In the genomic region with DNA sequence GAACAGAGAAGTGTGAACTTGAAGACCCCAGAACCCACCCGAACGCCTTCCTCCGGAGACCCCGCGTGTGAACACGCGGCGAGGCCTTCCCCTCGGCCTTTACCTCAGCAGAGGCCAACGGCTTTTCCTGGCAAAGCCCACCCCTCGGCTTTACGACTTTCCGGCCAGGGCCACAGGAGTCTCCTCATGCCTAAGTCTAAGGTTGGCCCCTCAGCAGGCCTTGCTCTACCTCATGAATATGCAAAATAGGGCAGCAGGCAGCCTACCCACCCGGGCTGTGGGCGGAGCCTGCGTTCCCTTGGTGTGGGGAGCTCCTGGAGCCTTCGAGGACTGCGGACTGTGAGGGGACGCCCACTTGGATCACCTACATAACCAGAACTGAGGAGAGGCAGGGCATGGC, we compare ENCODE assay signal across 8 mouse cellular contexts. TPM values are rescaled to one million over a fixed set of nuclear protein-coding genes. Genes with fewer than 3 reads are reported as not detected.
DNase-seq lines count a peak whose midpoint lies in the region; ATAC-seq and TF ChIP-seq lines count a peak whose summit lies in the region.

A gene (minus strand): TSS at position 128 of the 400 bp plus-strand sequence.

- DNase-seq in heart, postnatal 4 days: peak; percentile 12
- no peak for DNase-seq in heart, postnatal 25 days (ENCODE audit: low spot score)
- peak; percentile 42 for DNase-seq in adrenal gland, postnatal 14 days
- DNase-seq in kidney, postnatal 36 days: peak; percentile 21 to 39
- peak; percentile 46 for DNase-seq in stomach, postnatal 0 days (ENCODE audit: low spot score)
- DNase-seq in forebrain, postnatal 0 days: no peak

- peak; percentile 49; the same call in 1 of the 2 replicates for ATAC-seq in stomach, postnatal 0 days (ENCODE audit: low FRiP score, low TSS enrichment)
- no peak for ATAC-seq in inflammation-experienced regulatory T-cells, adult 6 months
- ATAC-seq in erythroid progenitor cell, adult 5-6 weeks (replicated peaks; ENCODE audit: low FRiP score, poor library complexity, severe bottlenecking): no peak
- no peak for ATAC-seq in forebrain, postnatal 0 days

- TF ChIP-seq EP300 in stomach, postnatal 0 days (optimal IDR thresholded peaks at IDR 0.05): no peak

- H3K4me1 ChIP-seq in stomach, postnatal 0 days (replicated peaks; ENCODE audit: control insufficient read depth, insufficient read depth): no peaks in the 10 kb centered on the region
- H3K4me1 ChIP-seq in forebrain, postnatal 0 days (ENCODE audit: insufficient read depth): no peaks in the 10 kb centered on the region

- 48% methylated on average over 19 of the region's 19 CpGs for WGBS in stomach, postnatal 0 days
- 55% methylated on average over 19 of the region's 19 CpGs for WGBS in forebrain, postnatal 0 days

- no peak within 1 kb of the TSS for H3K9ac ChIP-seq in stomach, postnatal 0 days (ENCODE audit: low read length)
- H3K9ac ChIP-seq in forebrain, postnatal 0 days: no peak within 1 kb of the TSS

- intact Hi-C loops in heart, postnatal 25 days (cut with DNase I): no loop called here

- H3K4me3 ChIP-seq in stomach, postnatal 0 days (ENCODE audit: low read depth, low read length): no peak within 1 kb of the TSS
- H3K4me3 ChIP-seq in forebrain, postnatal 0 days (ENCODE audit: low read depth, low read length): no peak within 1 kb of the TSS

- H3K4me2 ChIP-seq in stomach, postnatal 0 days (replicated peaks; ENCODE audit: low read depth): no peak within 1 kb of the TSS
- no peak within 1 kb of the TSS for H3K4me2 ChIP-seq in forebrain, postnatal 0 days (ENCODE audit: low read depth)

- no peaks in the 10 kb centered on the region for H3K36me3 ChIP-seq in stomach, postnatal 0 days (ENCODE audit: control insufficient read depth, insufficient read depth, low read length)
- H3K36me3 ChIP-seq in forebrain, postnatal 0 days (ENCODE audit: insufficient read depth): no peaks in the 10 kb centered on the region

- TF ChIP-seq CTCF in stomach, postnatal 0 days (IDR thresholded peaks at IDR 0.05; ENCODE audit: low read depth): no peak
- no peak for TF ChIP-seq CTCF in forebrain, postnatal 0 days (IDR thresholded peaks at IDR 0.05; ENCODE audit: low read depth)

- no peak within 1 kb of the TSS for H3K27ac ChIP-seq in stomach, postnatal 0 days (replicated peaks)
- no peak within 1 kb of the TSS for H3K27ac ChIP-seq in forebrain, postnatal 0 days (ENCODE audit: low read depth, low read length)

- no peaks in the 10 kb centered on the region for H3K27me3 ChIP-seq in stomach, postnatal 0 days (ENCODE audit: control insufficient read depth, insufficient read depth, low read length)
- no peaks in the 10 kb centered on the region for H3K27me3 ChIP-seq in forebrain, postnatal 0 days (ENCODE audit: insufficient read depth, low read length)

- H3K9me3 ChIP-seq in stomach, postnatal 0 days (ENCODE audit: control insufficient read depth, low read length): no peaks in the 10 kb centered on the region
- H3K9me3 ChIP-seq in forebrain, postnatal 0 days (ENCODE audit: low read length): no peaks in the 10 kb centered on the region

RNA-seq across cellular contexts. Expression of the gene that starts here (rescaled TPM):
- total RNA-seq in heart, postnatal 4 days (2021): under 1 TPM; 0.29 to 0.52 TPM
- total RNA-seq in heart, postnatal 25 days (2021): not detected
- total RNA-seq in adrenal gland, postnatal 14 days (2021): 0.38 and 2.3 TPM in 2 replicates
- polyA plus RNA-seq in stomach, postnatal 0 days (2015; fragmentation: Nextera tagmentation; extraction: Ambion mirVana): 0.11 and 0.51 TPM in 2 replicates
- 1 to 10 TPM in 1 of 3 experiments, under 1 TPM in 2; 0.47 to 2.1 (median 0.60) TPM for polyA plus RNA-seq in inflammation-experienced regulatory T-cells, adult 6 months (2017; shearing (Covaris generic))
- total RNA-seq in erythroid progenitor cell, adult 5-6 weeks (2015; ENCODE audit: low replicate concordance): not detected in 2 replicates
- not detected in 2 replicates for total RNA-seq in erythroid progenitor cell, adult 5-6 weeks (2017; ENCODE audit: low replicate concordance)
- not detected in 2 replicates for total RNA-seq in forebrain, postnatal 0 days (2014; rRNA removed)
- 0.09 TPM in 1 of 2 replicates, not detected in the other for polyA plus RNA-seq in forebrain, postnatal 0 days (2015; fragmentation: Nextera tagmentation; extraction: Ambion mirVana)

Comparison
In these comparisons a context has a peak if more than half of its experiments do, and no peak if none do; other contexts are left out.
1. Peak in DNase-seq in heart, postnatal 4 days; RNA of the gene not detected or under 1 TPM.
2. Peak in DNase-seq and ATAC-seq in stomach, postnatal 0 days; RNA of the gene not detected or under 1 TPM.
3. DNase-seq: peak in adrenal gland, postnatal 14 days (single experiment) and kidney, postnatal 36 days (2 of 2); none in heart, postnatal 25 days (single experiment) and forebrain, postnatal 0 days (single experiment).